Mouse (Mus musculus): Measurements from ENCODE around the gene Olfr1151. TPM values are rescaled to one million over a fixed set of nuclear protein-coding genes. Genes with fewer than 3 reads are reported as not detected.

Olfr1151 gene
- total RNA-seq (2022): not detected

DNA sequence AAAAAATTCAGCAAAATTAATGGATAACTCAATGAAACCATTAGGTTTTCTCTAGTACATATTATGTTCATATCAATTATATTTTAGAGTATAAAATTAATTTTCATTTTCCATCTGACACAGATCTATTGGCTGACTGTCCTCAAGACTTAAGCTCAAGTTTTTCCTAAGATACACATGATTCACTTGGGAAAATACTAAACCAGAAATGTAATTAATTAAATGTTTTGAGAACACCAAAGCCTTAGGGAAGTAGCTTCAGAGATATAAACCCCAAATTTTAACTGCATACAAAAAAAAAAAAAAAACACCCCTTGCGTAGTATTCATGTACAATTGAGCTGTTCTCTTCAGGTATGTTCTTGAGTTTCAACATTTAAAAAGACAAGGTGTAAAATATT, at the start of gene Olfr1151:
Olfr1151 (plus strand) TSS at position 301 of the 400 bp plus-strand sequence.
- DNase-seq (ENCODE audit: low spot score): no peak

DNA sequence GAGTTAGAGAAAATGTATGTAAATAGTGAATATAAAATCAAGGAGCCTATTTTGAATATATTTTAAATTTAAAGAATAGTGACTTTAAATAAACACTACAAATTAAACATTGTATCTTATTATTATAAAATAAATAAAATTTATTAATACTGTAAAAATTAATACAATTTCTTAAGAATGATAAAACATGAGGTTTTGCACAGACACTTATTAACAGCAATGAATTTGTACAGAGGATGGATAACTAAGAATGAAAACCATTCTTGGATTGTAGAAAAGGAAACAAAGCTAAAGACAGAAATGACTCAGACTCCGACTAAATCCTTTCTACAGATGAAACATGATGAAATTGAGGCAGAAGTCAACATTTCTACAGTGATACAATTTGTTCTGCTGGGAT, 46.1 kb upstream of the Olfr1151 start, which contains the start of gene Olfr1145:
Olfr1145 (plus strand) TSS at position 301 of the 400 bp plus-strand sequence.
- no peak for DNase-seq (ENCODE audit: low spot score)

DNA sequence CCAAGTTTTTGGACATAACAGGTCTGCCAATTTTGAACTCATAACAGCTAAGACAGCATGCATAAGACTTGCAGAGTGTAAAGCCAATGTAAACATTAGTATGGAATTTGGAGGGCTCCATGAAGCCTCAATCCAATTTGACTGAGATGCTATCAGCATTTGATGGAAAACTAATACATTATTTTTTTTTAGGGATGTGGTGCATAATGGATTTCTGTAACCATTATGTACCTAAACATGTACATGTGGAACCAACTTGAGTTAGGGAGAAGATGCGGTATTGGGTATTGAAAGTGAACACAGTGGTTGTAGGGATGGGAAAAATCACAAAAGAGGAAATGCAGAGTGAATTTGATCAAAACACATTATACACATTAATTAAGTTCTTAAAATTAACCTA, 25.4 kb upstream of the Olfr1151 start, which contains the start of gene Olfr1148:
Olfr1148 (plus strand) TSS at position 301 of the 400 bp plus-strand sequence.
- DNase-seq (ENCODE audit: low spot score): no peak

DNA sequence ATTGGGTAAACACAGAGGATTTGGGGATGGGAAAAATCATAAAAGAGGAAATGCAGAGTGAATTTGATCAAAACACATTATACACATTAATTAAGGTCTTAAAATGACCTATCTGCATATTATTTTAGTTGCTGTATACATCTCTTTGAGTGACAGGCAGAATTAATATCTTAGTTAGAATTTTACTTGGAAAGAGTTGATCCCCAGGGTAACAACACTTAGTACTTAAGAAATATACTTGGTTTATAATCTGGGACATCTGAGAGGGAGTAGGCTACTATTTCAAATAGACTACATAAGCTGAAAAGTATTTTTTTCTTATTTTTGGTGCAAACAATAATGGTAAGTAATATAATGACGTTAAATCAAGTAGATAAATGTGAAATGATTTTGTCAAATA, 12.0 kb upstream of the Olfr1151 start, which contains the start of gene Olfr1150-ps1:
Olfr1150-ps1 (plus strand) TSS at position 301 of the 400 bp plus-strand sequence.
- no peak for DNase-seq (ENCODE audit: low spot score)

DNA sequence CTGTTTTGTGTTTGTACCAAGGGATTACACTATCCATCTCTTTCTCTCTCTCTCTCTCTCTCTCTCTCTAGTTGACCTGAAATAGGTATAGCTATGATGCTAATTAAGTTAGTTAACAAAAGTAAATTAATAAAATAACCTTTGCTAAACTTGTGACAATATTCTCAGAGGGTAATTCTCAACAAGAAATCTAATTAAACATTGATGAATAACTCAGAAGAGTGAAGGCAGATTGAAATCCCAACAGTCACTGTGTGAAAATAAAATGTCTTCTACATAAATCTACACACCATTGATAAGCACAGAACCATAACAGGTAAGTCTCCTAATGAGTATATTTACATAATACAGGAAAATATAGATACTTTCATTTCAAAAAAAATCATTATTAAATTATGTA, 10.5 kb downstream of the Olfr1151 start, which contains the start of gene Olfr1152:
Olfr1152 (plus strand) TSS at position 301 of the 400 bp plus-strand sequence.
- DNase-seq (ENCODE audit: low spot score): no peak

DNA sequence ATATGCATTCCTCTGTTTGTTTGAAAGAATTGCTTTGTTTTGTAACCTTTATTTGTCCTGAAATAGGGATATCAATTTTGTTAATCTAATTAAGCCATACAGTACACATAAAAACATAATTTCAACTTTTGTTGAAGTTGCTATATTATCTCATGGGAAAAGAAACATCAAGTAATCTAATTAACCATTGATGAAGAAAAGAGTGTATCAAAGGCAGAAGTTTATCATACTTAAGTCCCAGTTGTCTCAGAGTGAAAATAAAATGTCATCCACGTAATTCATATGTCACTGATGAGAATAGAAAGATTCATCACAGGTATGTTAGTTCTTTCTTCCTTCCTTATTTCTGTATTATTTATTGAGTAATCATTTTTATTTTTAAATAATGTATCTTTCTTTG, 39.0 kb downstream of the Olfr1151 start, which contains the start of gene Olfr1153:
Olfr1153 (plus strand) TSS at position 301 of the 400 bp plus-strand sequence.
- no peak for DNase-seq (ENCODE audit: low spot score)

DNA sequence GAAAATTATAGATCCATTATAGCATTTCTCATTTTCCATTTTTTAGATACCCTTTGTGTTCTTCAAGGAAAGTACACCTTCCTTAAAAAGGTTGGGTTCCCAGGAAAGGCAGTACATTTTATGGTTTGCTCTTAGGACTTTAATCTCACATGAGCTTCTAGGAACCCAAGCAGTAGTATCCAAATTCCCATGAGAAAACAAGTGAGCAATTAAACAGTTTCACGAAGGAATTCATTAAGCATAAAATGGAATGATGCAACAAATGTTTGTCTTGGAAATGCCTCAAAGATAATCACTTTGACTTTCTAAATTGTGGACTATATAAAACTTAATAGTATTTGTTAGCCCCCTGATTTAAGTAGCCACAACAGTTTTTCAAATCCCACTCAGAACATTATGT, 49.4 kb downstream of the Olfr1151 start, which contains the start of gene Olfr1154:
Olfr1154 (minus strand) TSS at position 101 of the 400 bp plus-strand sequence.
- DNase-seq (ENCODE audit: low spot score): no peak

Other genes starting within 250 kb of the Olfr1151 start
- gene Olfr1130, start 249.7 kb upstream of the Olfr1151 start, total RNA-seq (2022): not detected
- gene Olfr1131, start 228.8 kb upstream of the Olfr1151 start, total RNA-seq (2022): not detected
- not detected for gene Olfr1132, start 218.3 kb upstream of the Olfr1151 start, total RNA-seq (2022)
- not detected for gene Olfr1133, start 208.5 kb upstream of the Olfr1151 start, total RNA-seq (2022)
- gene Olfr1134, start 197.4 kb upstream of the Olfr1151 start, total RNA-seq (2022): not detected
- not detected for gene Olfr1135, start 182.2 kb upstream of the Olfr1151 start, total RNA-seq (2022)
- not detected for gene Olfr1136, start 161.9 kb upstream of the Olfr1151 start, total RNA-seq (2022)
- not detected for gene Olfr1137, start 142.7 kb upstream of the Olfr1151 start, total RNA-seq (2022)
- gene Olfr1138, start 115.9 kb upstream of the Olfr1151 start, total RNA-seq (2022): not detected
- gene Olfr1140, start 112.1 kb upstream of the Olfr1151 start, total RNA-seq (2022): not detected
- gene Olfr1141, start 101.9 kb upstream of the Olfr1151 start, total RNA-seq (2022): not detected
- gene Olfr152, start 76.4 kb upstream of the Olfr1151 start, total RNA-seq (2022): not detected
- not detected for gene Olfr1143, start 55.3 kb upstream of the Olfr1151 start, total RNA-seq (2022)
- not detected for gene Olfr1145, start 46.0 kb upstream of the Olfr1151 start, total RNA-seq (2022)
- gene Olfr1148, start 25.3 kb upstream of the Olfr1151 start, total RNA-seq (2022): not detected
- gene Olfr1150-ps1, start 11.9 kb upstream of the Olfr1151 start, total RNA-seq (2022): not detected
- not detected for gene Olfr1152, start 10.6 kb downstream of the Olfr1151 start, total RNA-seq (2022)
- gene Olfr1153, start 39.1 kb downstream of the Olfr1151 start, total RNA-seq (2022): not detected
- not detected for gene Olfr1154, start 49.3 kb downstream of the Olfr1151 start, total RNA-seq (2022)
- gene Olfr1155, start 89.3 kb downstream of the Olfr1151 start, total RNA-seq (2022): not detected
- not detected for gene Olfr1156, start 97.2 kb downstream of the Olfr1151 start, total RNA-seq (2022)
- not detected for gene Olfr1157, start 112.4 kb downstream of the Olfr1151 start, total RNA-seq (2022)
- gene Olfr74, start 118.8 kb downstream of the Olfr1151 start, total RNA-seq (2022): not detected
- gene Olfr1158, start 134.3 kb downstream of the Olfr1151 start, total RNA-seq (2022): not detected
- gene Olfr1160, start 152.4 kb downstream of the Olfr1151 start, total RNA-seq (2022): not detected
- gene Olfr1161, start 166.9 kb downstream of the Olfr1151 start, total RNA-seq (2022): not detected
- not detected for gene Olfr73, start 181.8 kb downstream of the Olfr1151 start, total RNA-seq (2022)
- gene Olfr1162, start 195.3 kb downstream of the Olfr1151 start, total RNA-seq (2022): not detected
- gene Olfr1163, start 216.0 kb downstream of the Olfr1151 start, total RNA-seq (2022): not detected
- gene Olfr1164, start 238.1 kb downstream of the Olfr1151 start, total RNA-seq (2022): not detected

Data from heart, adult 8-10 months (tissue).